Mouse (Mus musculus) ES-E14 (cell line): ENCODE measurements around the gene Sel1l3.

Experiments
- CHD2 ChIP-seq: IDR thresholded peaks from 2 replicates; pipeline ENCODE4 v1.6.1; 2014; ENCODE audit warnings: mild to moderate bottlenecking, low read depth, low read length, inconsistent platforms
- ZC3H11A ChIP-seq: IDR thresholded peaks from 2 replicates; pipeline ENCODE4 v1.6.1; 2012; ENCODE audit warnings: low read depth, mild to moderate bottlenecking, inconsistent platforms, low read length, borderline replicate concordance
- ZNF384 ChIP-seq: IDR thresholded peaks from 2 replicates; pipeline ENCODE4 v1.6.1; 2012; ENCODE audit warnings: low read depth, low read length, inconsistent platforms

DNA sequence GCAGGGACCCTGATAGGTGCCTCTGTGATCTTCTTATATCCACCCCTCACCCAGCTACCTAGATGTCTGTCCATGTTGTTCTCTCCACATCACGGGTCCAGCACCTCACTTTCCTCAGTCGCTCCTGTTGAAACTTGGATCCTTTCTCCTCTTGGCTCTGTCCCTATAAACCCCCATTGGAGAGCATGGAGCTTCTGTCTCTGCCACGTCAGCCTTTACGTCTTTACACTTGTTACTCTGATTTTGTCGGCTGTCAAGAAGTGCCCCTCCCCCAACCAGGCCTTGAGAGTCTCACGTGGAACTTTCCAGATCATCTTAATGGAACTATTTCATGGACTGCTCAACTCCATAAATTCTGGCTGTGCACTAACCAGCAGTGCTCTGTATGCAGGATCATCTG lies 2.5 kb downstream of the Sel1l3 start:
- no peak for TF ChIP-seq CHD2
- no peak for TF ChIP-seq ZNF384
- no peak for TF ChIP-seq ZC3H11A
